Mouse (Mus musculus) right cerebral cortex, adult 18-20 months (tissue): Measurements from ENCODE around the gene Stap2.

Source experiments
- DNase-seq: peaks from one replicate; pipeline ENCODE4 v3.0.0; 2022; ENCODE audit warnings: mixed read lengths

Gene Stap2

DNA sequence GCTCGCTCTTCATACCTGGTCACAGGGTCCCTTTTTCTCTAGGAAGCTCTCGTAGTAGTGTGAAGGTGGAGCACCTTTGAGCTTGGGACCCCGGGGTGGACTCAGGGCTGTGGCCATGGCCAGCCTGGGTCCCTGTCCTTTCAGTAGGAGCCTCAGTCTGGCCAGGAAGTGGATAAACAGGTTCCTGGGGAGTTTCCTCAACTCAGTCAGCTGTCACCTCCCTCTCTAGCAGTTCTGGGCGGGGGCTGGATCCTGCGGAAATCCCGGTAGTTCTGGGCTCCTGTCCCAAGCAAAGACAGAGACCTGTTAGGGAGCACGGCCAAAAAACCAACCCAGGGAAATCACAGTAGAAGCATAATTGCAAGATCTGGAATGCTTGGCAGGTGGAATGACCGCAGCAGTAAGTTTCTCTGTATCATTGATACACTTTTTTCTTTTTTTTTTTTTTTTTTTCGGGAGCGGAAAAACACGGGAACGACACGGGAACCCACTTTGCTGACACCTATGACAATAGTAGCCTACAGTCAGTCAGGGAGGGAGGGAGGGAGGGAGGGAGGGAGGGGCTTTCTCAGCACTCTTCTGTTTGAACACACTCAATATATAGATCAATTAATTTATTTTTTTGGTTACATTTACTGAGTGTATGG lies at the start of gene Stap2, which contains the start of gene Mpnd:
Gene Stap2 (minus strand): TSS at position 170 of the 647 bp plus-strand sequence.
Gene Mpnd (plus strand): TSS at position 297 of the 647 bp plus-strand sequence.
- no peak for DNase-seq

DNA sequence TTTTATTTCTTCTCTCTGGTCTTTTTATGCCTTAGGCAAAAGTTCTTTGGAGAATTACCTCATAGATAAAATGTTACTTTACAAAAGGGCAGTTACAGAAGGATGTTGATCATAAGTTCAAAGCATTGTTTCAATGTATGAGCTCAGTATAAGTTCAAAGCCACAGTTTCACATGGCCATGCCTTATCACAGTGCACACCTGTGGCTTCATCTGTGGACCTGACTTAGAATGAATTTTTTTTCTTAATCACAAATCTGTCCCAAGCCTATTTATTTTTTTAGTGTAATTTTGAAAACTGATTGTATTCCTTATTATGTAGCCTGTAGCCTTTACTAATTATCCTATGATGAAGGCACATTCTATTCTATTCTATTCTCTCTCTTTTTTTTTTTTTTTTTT lies 49.6 kb upstream of the Stap2 start:
- no peak for DNase-seq

DNA sequence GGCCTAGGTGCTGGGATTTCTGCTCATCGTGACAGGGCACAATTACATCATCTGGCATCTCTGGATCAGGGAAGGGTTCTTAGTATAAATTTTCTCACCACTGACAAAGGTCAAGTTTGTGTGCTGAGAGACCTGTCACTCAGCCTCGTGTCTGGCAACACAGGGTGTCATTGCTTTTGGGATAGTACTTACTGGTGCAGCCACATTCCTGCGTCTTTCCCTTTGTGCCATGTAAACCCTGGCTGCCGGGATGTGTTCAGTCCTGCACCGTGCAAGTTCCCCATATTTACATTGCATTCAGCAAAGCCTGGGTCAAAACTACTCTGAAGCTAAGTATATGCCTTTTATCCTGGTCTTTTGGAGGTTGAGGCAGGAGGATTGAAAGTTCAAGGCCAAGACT lies 46.0 kb upstream of the Stap2 start:
- DNase-seq, result no peak

DNA sequence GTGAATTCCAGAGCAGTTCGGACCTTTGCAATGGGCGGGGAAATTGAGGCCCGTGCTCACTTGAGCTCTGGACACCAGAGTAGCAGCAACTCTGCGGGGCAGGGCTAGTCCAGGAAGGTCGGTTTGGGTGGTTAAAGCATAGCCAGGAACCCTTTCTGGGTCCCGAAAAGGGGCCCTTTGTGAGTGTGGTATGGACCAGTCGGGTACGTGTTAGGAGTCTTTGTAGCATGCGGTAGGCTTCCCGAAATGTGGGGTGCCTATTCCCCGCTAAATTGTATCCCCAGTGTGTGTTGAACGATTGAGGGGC lies 35.4 kb upstream of the Stap2 start:
- no peak for DNase-seq

DNA sequence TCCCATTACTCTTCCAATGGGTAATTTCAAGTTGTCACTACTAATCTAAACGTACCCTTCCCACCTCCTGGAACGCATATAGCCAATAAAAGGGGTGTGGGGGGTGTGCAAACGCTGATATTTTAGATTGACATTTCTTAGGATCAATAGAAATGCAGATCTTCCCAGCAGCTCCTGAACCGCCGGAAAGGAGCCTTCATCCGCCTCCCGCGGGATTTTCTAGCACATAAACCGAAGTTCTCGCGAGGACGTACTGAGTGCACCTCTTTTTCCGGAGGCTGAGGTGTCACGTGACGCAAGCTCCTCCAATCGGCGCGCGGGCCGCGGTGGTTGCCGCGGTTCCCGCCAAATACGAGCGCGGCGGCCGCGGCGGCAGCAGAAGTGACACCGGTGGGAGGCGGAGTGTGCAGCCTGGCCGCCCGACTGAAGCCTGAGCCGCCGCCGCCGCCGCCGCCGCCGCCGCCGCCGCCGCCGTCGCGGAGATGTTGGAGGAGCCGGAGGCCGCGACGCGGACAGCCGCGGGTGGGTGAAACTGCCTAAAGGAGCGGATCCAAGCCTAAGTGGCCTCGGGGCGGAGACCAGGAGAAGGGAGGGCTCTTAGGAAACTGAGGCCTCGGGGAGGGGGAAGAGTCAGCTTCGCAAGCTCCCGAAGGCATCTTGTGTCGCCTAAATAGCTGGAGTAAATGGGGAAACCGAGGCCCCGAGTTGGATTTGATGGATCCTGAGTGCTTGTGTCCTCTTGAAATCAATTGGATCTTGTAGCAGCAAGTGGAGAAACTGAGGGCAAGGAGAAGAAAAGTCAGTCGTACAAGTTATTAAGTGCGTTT lies 34.9 kb upstream of the Stap2 start, which contains the start of gene Chaf1a:
Gene Chaf1a (plus strand): TSS at position 410 of the 827 bp plus-strand sequence.
- peak; percentile 99 for DNase-seq

DNA sequence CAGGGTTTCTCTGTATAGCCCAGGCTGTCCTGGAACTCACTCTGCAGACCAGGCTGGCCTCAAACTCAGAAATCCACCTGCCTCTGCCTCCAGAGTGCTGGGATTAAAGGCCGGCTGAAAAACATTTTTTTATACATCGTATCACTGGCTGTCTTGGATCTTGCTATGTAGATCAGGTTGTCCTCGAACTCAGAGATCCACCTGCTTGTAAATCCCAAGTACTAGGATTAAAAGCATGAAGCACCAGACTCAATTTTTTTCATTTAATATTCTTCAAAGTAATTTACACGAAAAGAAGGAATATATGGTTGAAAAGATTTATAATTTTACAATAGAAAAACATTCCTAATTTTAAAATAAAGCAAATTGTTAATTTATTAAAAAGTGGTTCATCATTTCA lies 34.0 kb upstream of the Stap2 start:
- DNase-seq, result no peak

DNA sequence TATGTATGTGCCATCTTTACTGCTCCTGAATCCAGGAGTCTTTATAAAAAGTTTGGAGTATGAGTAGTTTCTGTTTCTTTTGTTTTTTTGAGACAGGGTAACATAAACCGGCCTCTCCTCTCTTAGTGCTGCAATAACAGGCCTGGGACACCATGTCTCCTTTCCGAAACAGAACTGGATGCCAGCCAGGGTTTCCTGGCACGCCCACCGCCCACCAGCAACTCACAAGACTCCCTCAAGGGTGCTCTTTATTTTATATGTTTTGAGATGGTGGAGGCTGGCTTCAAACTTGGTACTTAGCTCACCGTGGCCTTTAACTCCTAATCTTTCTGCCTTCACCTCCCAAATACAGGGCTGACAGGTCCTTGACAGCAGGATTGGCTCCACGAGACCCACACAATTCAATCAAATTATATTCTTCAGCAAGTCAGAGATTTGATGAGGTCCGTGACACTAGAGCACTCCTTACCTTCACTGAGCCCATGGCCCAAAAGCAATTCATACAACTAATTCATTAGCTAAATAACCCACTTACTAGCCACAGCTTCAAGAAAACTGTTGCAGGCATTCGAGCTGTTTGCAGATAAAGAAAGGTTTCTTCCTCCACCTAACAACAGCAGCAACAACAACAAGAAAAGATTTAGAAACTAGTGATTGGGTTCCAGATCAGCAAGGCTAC lies 33.3 kb upstream of the Stap2 start:
- no peak for DNase-seq

DNA sequence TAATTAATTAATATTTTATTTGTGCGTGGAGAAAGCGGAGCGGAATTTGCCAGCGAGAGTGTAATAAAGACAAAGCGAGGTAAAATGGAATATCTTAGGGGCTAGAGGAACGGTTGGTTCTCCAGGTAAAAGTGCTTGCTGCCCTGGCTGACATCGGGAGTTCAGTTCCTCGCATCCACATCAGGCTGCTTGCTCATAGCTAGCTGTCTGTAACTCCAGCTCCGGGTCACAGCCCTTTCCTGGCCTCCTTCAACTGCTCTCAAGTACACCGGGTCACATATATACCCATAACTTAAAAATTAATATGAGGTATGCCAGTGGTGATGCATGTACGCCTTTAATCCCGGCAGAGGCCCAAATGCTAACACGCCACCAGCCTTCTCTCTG lies 31.5 kb upstream of the Stap2 start:
- DNase-seq, result no peak

DNA sequence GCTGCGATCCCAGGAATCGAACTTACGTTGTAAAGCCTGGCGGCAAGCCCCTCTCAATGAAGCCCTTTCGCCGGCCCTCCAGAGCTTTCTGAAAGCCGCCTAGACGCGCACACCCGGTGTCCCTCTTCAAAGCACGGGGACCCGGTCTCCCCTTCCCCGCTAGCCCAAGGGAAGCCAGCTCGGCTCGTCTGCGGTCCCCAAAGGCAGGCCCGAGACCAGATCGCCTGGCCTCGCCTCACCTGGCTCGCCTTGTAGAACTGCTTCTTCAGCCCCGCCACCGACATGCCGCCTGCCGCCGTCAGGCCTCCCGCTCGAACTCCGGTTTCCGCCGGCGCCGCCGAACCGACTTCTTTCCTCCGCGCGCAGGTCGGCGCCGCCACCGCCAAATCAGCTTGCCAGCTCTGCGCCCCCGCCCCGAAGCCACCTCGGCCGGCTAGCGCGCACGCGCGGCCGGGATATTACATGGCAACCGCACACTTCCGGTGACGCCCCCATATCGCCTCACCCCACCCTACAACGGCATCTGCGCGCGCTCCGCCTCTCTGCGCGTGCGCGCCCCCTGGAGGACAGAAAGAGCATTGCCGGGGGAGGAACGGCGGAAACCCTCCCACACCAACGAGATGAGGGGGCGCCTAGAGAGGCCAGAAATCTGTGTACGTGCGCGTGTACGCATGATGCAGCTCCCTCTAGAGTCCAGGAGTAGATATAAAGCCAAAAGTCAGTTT lies 31.0 kb upstream of the Stap2 start, which contains the start of gene Sh3gl1:
Gene Sh3gl1 (minus strand): TSS at position 460 of the 725 bp plus-strand sequence.
- peak; percentile 99 for DNase-seq

DNA sequence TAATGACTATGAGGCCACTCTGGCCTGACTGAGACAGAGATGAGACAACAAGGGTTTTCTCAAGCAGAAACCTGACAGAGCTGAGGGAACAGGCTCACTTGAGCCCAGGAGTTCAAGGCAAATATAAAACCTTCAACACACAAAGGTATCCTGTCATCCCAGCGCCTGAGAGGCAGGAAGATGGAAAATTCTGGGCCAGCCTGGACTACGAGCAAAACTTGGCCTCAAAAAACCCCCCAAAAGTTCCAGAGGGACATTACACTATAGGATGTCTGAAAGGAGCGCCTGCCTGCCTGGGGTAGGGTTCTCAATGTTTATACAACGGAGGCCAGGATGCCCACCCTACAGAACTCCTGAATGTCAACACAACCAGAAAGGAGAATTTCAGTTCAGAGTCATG lies 29.8 kb upstream of the Stap2 start:
- no peak for DNase-seq

DNA sequence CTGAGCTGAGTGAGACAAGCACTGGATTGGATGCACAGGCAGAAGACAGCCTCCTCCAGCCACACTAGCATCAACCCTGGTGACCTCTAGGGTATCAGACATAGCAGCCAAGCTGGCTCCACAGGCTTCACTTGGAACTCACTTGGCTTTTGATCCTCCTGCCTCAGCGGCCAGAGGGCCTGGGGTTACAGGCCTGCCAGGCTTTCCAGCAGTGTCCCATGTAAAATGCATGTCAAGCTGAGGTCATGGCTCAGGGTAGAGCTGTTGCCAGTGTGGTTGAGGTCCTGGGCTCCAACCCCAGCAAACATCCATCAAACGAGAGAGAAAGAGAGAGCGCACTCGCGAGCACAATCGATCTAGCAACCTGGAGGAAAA lies 29.3 kb upstream of the Stap2 start:
- DNase-seq, result no peak

DNA sequence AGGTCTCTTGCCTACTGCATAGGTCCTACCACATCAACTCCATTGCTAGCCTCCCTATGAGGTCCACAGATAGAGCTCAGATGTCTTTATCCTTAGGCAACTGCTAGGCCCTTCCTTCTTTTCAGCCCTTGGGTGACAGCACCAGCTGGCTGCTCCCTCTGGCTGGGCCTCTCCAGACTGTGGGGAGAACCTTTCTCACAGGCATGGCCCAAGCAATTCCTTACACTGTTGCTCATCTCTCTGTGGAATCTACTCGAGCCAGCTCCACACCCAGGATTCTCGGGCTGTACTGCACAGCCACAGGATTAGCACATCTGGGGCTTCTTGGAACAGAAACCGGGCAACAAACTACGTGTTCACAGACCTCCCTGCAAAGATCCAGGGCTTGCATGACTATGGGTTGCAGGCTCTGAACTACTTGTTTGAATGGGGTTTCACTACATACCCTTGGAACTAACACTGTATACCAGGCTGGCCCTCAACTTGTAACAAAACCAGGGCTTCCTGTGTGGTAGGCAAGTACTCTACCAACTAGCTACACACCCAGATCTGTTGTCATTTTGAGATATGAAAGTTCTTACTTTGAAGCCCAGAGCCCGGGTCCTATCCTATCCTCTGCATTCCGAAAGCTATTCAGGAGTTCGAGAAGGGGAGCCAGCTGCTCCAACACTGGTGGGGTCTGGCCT lies 28.8 kb upstream of the Stap2 start:
- DNase-seq, result no peak

DNA sequence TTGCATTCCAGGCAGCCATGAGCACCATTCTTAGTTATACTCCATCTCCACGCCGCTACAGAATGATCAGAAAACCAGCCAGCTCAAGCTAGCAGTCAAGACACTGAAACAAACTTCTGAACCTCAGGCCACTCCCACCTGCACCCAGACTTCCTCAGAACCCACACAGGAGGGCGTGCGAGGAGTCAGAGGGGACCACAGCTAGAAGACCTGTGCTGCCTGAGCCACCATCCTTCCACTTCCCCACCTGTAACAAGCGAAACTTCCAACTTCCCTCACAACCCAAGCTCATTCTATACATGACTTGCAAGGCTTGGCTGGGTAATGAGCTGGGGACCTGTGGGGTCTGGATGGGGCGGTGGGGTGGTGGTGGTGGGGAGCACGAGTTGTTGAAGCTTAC lies 27.4 kb upstream of the Stap2 start:
- DNase-seq, result no peak

DNA sequence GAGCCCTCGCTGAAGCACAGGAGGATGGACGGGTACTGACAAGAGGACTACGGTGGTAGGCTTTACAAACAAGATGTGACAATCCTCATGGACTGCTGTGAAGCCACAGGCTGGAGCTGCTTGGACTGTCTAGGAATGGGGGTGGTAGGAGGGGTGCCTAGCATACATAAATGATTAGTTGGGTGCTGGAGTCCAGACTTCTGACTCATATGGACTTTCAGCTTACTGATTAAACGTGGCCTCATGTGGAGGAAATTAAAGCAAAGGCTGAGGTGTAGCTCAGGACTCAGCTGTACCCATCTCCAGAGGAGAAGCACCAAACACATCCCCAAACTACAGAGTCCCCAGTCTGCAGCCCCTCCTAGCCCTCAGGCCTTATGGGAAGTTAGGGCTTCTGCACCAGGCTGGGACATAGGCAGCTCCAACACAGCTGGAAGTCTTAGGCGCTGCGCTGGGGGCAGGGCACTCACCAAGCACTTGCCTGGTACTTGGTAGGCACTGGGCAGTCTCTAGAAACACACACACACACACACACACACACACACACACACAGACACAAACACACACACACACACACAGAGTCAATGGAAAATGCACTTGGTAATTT lies 26.8 kb upstream of the Stap2 start:
- DNase-seq, result no peak

DNA sequence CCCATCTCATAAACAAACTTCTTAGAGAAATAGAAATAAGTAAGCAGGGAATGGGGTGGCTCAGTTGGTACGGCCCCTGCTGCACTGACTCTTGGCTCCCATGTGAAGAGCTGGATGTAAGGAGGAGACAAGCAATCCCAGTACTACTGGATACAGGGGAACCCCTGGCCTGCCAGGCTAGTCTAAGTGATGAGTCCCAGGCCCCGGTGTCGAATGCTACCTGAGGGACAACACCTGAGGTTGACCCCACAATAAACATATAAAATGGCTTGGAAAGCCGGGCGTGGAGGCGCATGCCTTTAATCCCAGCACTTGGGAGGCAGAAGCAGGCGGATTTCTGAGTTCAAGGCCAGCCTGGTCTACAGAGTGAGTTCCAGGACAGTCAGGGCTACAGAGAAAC lies 26.0 kb upstream of the Stap2 start:
- no peak for DNase-seq

DNA sequence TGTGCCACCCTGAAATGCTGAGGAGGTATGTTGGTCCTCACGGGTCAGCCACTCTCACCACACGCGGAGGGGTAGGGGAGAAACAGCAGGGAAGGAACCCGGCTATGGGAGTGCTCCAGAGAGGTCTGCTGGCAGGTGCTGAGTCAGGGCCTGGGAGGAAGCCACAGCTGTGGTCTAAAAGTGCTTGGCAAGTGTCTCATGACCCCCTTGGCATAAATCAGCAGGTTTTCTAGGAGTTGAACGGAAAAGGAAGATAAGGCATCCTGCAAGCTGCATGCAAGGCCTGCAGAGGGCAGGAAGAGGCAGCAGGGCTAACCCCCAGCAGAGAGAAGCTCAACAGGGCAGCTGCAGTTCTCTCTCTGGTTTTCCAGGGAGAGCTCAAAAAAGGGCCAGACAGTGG lies 25.5 kb upstream of the Stap2 start:
- DNase-seq, result no peak

DNA sequence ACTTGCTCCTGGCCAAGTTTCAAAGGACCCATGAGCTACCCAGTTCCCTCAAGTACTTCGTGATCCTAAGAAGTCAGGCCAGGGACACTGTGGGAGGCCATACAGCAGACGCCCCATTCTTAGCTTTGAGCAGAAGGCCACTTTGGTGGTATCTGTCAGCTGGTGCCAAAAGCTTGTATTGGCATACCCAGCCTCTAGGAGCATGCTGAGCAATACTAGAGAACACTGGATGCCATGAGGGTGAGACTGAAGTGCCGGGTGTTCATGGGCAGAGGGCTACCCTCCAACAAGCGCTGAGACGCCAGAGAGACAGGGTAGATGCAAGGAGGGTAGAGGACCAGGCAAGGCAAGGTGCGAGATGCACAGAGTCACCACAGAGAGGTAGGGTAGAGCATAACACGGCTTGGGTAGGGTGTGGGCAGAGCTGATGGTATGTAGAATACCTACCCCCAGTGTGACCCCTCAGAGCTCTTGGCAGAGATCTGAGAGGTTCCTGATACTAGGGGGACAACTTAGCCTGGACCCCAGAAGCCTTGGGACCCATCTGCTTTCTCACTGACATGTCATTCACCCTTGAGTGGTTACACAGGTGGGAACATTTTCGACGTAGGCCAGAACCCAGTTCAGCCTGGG lies 25.0 kb upstream of the Stap2 start:
- DNase-seq, result no peak

DNA sequence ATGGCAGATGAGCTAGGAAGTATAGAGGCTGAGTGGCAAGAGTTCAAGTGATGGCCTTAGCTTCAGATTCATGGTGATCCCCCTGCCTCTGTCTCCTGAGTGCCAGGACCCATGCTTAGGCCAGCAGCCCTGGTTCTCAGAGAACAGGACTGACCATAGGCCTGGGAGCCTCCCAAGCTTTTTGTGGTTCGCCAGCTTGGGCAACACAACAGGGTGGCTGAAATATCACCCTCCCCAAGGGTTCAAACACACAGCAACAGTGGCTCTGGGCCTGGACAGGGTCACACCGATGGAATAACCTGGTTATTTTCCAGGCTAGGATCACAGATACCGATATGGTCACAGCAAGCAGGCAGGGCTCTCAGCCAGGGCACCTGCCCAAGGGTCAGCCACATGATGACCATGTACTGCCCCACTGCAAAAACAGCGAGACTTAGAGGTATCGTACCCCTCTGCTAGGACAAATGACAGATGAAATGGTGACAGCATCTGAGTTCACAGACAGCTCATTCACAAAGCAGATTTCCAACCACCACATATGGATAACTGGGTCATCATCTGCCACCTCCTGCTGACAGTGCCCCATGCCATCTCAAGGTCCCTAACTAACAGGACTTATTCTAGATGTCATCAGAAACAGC lies 22.5 kb upstream of the Stap2 start:
- DNase-seq, result no peak

DNA sequence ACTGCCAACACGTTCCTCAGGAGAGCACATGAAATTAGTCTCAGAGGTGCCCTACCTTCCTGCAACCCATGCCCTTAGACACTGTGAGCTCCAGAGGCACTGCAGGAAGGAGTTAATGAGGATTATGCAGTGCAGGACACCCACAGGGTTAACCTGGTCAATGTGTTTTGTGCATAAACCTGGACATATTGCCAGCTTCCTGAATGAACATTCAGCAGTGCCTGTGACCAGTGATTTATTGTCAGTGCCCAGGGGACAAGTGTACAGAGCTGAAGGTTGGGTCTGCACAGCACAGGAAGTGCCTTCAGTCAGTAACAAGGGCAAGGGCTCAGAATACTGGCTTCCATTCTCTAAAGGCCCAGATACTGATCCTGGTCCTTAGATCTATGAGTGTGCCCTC lies 21.5 kb upstream of the Stap2 start:
- no peak for DNase-seq

DNA sequence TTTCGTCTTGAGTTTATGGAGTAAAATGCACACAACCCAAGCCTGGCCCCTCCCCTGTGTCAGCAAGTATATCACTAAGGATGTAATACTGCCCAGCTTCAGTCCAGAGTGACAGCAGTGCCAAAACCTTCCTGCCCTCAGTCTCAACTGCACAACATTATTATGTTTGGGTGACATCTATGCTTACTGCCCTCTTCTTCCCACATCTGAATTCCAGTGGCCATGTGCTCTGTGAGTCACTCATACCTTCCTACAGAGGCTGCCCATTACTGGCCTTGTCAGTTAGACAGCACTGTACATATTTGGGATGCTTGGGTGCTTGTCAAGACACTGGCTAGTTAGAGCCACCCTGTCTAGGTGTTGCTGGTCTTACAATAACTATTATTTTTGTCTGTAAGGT lies 20.9 kb upstream of the Stap2 start:
- no peak for DNase-seq

DNA sequence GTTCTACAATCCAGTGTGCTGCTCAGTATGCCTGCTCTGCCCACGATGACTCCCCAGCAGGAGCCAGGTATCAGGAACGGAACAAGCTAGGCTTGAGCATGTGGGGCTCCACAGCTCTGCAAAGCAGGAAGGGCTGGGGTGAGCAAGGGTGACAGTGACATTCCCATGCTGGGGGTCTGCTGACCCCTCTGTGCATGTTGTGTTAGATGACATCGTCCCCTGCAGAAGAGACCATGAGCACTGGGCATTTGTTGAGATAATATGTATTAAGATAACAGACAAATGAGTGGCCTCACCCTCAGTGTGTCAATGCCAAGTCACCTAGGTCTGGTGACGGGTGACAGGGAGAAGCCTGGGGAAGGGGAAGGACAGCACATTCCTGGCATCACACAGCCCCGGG lies 19.5 kb upstream of the Stap2 start:
- no peak for DNase-seq
